Mouse (Mus musculus) spleen, adult 2 months (tissue): ENCODE data around the gene Ppp2r5b.

Experiments
- CTCF ChIP-seq: fragments of 200-500 bp; IDR thresholded peaks from 2 replicates; pipeline ENCODE4 v1.5.1; 2011; ENCODE audit warnings: mild to moderate bottlenecking, inconsistent platforms; ENCODE audit not compliant: insufficient read depth, insufficient read length, insufficient replicate concordance; ENCODE audit errors: extremely low read depth
- POLR2A ChIP-seq: fragments of 200-500 bp; IDR thresholded peaks from 2 replicates; pipeline ENCODE4 v1.6.1; 2011; ENCODE audit warnings: low read depth, low read length, inconsistent platforms

GRCm38 (mm10) chr19:6230411-6230810 lies 5.3 kb downstream of the Ppp2r5b start:
- TF ChIP-seq CTCF (no peak), POLR2A (no peak)
